Mouse (Mus musculus): ENCODE measurements around the gene Nisch.

Gene Nisch

GRCm38 (mm10) chr14:31129326-31130235 lies 87.2 kb downstream of the Nisch start:
- no peak for DNase-seq (ENCODE audit: low read depth, low spot score)
- no peaks in the 10 kb centered on the region for H3K27me3 ChIP-seq (ENCODE audit: control insufficient read depth, insufficient read depth, low read length, poor library complexity, severe bottlenecking)

DNA sequence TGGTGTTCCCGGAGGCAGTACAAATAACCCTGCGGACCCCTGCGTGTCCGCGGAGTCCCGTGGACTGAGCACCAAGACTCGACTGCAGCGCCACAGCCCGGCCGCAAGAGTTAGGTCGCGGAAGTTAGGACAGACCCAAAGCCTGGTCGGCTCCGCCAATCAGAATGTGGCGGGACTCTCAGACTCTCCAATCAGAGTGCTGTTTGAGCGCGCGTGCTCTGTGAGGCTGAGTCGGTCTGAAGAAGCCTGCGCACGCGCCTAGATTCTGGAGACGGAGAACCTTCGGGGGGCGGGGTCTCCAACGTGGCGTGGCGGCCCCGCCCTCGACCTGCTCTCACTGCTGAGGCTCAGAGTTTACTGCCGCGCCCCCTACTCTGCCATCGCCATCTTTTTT lies 87.9 kb downstream of the Nisch start, which contains the start of gene Smim4:
Gene Smim4, minus strand, starts transcription at position 131 of the 394 bp plus-strand sequence.
- Histone ChIP-seq H3K36me3 (ENCODE audit: control insufficient read depth, insufficient read depth, low read length, poor library complexity, severe bottlenecking) (peaks cover 2% of the 10 kb centered on the region; the same call in 1 of the 2 replicates), H3K27me3 (ENCODE audit: control insufficient read depth, insufficient read depth, low read length, poor library complexity, severe bottlenecking) (no peaks in the 10 kb centered on the region)
- DNase-seq (ENCODE audit: low read depth, low spot score), result peak; percentile 99

More at GRCm38 (mm10) chr14:31129326-31130235, 87.2 kb downstream of the Nisch start:
- no peaks in the 10 kb centered on the region for H3K36me3 ChIP-seq (ENCODE audit: control insufficient read depth, insufficient read depth, low read length, poor library complexity, severe bottlenecking)

DNA sequence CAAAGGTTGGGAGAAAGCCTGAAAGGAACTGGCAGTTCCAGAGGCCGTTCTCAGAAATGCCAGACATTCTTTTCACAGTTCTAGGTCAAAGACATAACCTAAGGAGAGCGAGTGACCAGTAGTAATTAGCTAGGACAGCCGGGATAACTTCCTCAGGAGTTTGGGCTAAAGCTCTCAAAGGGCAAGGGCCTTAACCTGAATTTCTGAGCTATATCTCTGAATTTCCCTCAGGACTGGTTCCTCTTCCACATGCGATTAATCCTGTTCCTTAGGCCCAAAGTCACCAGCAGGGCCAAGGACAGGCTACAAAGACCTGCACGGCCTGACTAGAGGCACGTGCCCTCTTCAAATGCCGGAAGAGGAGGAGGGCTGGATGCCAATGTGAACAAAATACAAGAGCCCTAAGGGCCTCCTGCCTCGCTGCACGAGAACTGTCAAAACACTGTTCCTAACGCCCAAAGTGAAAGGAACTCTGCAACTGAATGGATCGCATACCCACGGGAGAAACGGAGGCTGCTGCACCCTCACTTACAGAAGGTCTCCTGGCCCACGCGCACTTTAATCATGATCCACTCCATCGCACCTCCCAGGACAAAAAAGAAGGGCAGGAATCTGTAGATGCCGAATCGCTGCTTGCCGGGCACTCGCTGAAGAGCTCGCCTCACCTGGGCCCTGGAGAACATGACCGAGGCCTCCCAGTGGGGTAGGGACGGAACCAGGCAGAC lies 88.5 kb downstream of the Nisch start:
- peaks cover 3% of the 10 kb centered on the region; the same call in 1 of the 2 replicates for H3K36me3 ChIP-seq (ENCODE audit: control insufficient read depth, insufficient read depth, low read length, poor library complexity, severe bottlenecking)
- DNase-seq (ENCODE audit: low read depth, low spot score), result peak; percentile 50
- no peaks in the 10 kb centered on the region for H3K27me3 ChIP-seq (ENCODE audit: control insufficient read depth, insufficient read depth, low read length, poor library complexity, severe bottlenecking)

- no peak for DNase-seq (ENCODE audit: low read depth, low spot score)
- Histone ChIP-seq H3K36me3 (ENCODE audit: control insufficient read depth, insufficient read depth, low read length, poor library complexity, severe bottlenecking) (peaks cover 3% of the 10 kb centered on the region; the same call in 1 of the 2 replicates), H3K27me3 (ENCODE audit: control insufficient read depth, insufficient read depth, low read length, poor library complexity, severe bottlenecking) (no peaks in the 10 kb centered on the region)
Observed at GRCm38 (mm10) chr14:31126826-31127225, 89.9 kb downstream of the Nisch start.

GRCm38 (mm10) chr14:31125106-31126075 lies 91.4 kb downstream of the Nisch start:
- Histone ChIP-seq H3K36me3 (ENCODE audit: control insufficient read depth, insufficient read depth, low read length, poor library complexity, severe bottlenecking) (peaks cover 5% of the 10 kb centered on the region; the same call in 1 of the 2 replicates), H3K27me3 (ENCODE audit: control insufficient read depth, insufficient read depth, low read length, poor library complexity, severe bottlenecking) (no peaks in the 10 kb centered on the region)
- no peak for DNase-seq (ENCODE audit: low read depth, low spot score)

Measured in splenic B cell, adult 2 months (primary cell).